Mouse (Mus musculus): Measurements from ENCODE around the gene Lrwd1.

Lrwd1 gene

DNA sequence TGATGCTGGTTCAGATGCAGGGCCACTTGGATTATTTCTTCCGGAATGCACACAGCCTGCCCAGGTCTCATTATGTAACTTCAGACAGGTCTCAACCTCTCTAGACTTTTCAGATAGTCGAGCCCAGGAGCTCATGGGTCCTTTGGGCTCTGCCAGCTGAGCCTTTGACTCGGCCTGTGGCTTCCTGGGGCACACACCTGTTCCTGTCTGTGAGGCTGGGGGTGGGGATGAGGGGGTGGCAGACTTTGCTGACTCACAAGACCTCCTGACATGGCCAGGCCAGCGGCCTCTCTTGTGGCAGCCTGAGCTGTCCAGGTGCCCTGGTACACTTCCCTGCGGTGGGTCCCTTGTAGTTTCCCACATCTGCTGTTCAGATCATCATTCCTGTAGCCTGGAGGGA is 43.9 kb downstream of the Lrwd1 start:
- DNase-seq (ENCODE audit: low spot score in 2 of 2) = no peak

DNA sequence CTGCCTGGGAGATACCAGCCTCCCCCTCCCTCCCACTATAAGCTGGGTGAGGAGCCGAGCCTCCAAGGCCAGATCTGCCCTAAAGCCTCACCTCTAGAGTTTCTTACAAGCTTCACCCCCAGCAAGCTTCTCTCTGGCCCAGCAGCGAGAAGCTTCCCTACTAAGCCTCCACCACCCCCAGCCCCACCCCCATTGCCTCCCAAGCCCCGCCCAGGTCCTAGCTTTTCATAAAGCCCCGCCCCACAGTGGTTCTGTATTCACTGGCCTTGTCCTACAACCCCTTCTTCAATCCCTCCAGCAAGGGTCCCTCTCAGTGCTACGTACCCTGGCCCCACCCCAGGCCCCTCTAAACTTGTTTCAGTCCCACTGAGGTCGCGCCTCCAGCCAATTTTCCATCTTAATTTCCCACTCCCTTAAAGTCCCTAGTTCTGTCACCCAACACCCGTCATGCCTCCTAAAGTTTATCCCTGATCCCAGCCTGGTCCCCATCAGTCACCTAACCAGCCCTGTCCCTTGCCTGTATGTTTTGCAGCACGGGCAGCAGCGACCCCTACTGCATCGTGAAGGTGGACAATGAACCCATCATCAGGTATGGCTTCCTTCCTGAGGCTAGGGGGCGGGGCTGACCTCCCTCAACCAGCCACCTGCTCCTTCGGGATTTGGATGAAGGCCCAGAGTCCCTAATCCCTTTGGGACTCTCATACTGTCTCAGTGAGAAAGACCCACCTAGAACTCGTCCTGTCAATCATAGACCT is 46.9 kb downstream of the Lrwd1 start:
- no peak for DNase-seq (ENCODE audit: low spot score in 2 of 2)

- no peak for DNase-seq (ENCODE audit: low spot score in 2 of 2)
These were observed 49.6 kb downstream of the Lrwd1 start for GRCm38 (mm10) chr5:136086290-136086689.

- DNase-seq (ENCODE audit: low spot score in 2 of 2) = no peak
These were observed 50.8 kb downstream of the Lrwd1 start for GRCm38 (mm10) chr5:136084891-136085651.

- no peak for DNase-seq (ENCODE audit: low spot score in 2 of 2)
These were observed 51.6 kb downstream of the Lrwd1 start for GRCm38 (mm10) chr5:136084144-136084881.

GRCm38 (mm10) chr5:136083669-136084107 is 52.2 kb downstream of the Lrwd1 start, which contains the start of gene Rasa4:
Rasa4 (plus strand) TSS chr5:136083916.
- peak; percentile 89 to 91 for DNase-seq (ENCODE audit: low spot score in 2 of 2)

GRCm38 (mm10) chr5:136082345-136082744 is 53.5 kb downstream of the Lrwd1 start:
- DNase-seq (ENCODE audit: low spot score in 2 of 2) = no peak

DNA sequence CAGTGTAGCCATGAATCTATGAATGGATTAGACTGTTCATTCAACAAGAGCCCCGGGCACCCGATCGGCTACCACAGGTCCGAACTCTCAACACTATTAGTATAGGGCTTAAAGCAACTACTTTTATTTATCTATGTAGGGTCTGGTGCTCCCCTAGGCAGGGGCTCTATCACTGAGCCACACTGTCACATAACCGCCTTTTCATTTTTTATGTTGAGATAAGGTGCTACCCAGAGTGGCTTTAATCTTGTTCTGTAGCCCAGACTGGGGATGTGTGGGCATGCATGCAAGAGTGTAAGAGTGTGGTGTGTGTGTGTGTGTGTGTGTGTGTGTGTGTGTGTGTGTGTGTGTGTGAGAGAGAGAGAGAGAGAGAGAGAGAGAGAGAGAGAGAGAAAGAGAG is 57.7 kb downstream of the Lrwd1 start:
- no peak for DNase-seq (ENCODE audit: low spot score in 2 of 2)

DNA sequence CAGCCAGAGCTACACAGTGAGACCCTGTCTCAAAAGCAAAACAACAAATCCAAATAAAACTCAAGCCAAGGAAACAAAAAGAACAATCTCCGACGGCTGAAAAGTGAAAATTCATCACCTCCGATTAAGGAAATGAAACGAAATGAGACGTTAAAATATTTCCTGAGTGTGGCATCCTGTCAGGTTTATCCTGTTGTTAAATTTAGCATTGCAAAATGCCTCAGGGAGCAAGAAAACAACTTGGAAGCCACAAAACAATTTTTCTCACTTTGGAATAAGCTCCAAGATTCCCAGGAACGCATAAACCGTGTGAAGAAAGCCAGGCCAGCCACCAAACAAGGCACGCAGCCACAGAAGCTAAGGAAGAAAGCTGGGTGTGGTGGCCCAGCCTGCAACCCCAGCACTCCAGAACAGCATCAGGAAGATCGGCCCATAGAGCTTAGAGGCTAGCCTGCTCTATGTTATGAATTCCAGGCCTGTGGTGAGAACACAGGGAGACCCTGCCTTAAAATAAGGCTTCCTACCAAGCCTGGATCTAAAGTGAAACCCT is 58.8 kb downstream of the Lrwd1 start:
- no peak for DNase-seq (ENCODE audit: low spot score in 2 of 2)

DNA sequence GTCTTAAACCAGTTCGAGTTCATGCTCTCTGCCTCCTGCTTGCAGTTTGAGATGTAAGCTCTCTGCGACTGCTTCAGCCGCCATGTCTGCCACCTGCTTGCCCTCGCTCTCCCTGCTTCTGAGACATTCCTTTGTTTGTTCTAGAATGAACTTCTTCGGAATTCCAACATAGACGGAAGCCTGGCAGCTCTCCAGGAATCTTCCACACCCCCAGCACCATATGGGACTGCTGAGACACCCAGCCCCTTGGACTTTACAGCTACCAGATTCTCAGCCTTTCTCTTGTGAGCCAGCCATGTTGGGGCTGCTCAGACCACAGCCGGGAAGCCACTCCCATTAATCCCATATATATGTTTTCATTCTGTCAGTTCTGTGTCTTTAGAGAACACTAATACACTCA is 59.6 kb downstream of the Lrwd1 start:
- DNase-seq (ENCODE audit: low spot score in 2 of 2) = no peak

DNA sequence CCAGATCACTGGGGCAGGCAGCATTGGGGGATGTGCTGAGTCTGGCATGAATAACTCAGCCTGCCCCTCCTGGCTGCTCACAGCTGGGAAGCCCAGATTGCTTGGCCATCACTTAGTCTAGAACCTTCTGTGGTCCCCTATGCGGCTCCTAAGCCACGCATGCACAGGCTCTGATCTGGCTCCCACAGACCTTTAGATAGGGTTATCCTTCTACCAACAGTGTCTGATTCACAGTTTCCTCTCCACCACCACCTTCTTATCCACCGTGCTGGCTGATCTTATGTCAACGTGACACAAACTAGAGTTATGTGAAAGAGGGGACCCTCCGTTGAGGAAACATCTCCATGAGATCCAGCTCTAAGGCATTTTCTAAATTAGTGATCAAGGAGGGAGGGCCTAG is 60.8 kb downstream of the Lrwd1 start:
- no peak for DNase-seq (ENCODE audit: low spot score in 2 of 2)

DNA sequence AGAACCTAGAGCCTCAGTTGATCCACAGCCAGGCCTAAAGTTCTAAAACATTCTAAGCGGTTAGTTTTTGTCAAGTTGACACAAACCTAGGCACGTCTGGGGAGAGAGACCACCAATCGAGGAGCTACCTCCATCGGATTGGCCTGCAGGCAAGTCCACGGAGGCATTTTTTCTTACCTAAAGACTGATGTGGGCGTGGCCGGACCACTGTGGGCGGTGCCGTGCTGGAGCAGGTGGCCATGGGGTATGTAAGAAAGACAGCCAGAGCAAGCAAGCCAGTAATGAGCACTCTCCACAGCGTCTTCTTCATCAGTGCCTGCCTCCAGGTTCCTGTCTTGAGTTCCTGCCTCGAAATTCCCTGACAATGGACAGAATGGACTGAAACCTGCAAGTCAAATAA is 62.3 kb downstream of the Lrwd1 start:
- DNase-seq (ENCODE audit: low spot score in 2 of 2) = no peak

GRCm38 (mm10) chr5:136073051-136073450 is 62.8 kb downstream of the Lrwd1 start:
- no peak for DNase-seq (ENCODE audit: low spot score in 2 of 2)

Measured in spleen, postnatal 4 days (tissue).